Mouse (Mus musculus): ENCODE data around the gene Ctdspl.

Ctdspl gene

GRCm38 (mm10) chr9:118920798-118921515 lies 5.3 kb upstream of the Ctdspl start:
- peak; percentile 73 to 82 for DNase-seq (ENCODE audit: low spot score in 2 of 2)

- no peak for DNase-seq (ENCODE audit: low spot score in 2 of 2)
Observed at GRCm38 (mm10) chr9:118921926-118922325, 4.3 kb upstream of the Ctdspl start.

GRCm38 (mm10) chr9:118924554-118925085 lies 1.6 kb upstream of the Ctdspl start:
- no peak for DNase-seq (ENCODE audit: low spot score in 2 of 2)

GRCm38 (mm10) chr9:118925286-118926110 lies 755 bp upstream of the Ctdspl start:
- peak; percentile 95 to 97 for DNase-seq (ENCODE audit: low spot score in 2 of 2)

- peak; percentile 41 to 53 for DNase-seq (ENCODE audit: low spot score in 2 of 2)
Observed at GRCm38 (mm10) chr9:118926688-118927321, 552 bp downstream of the Ctdspl start.

- peak in 1 of 2 experiments; percentile 43 for DNase-seq (ENCODE audit: low spot score in 2 of 2)
Observed at GRCm38 (mm10) chr9:118927501-118927900, 1.2 kb downstream of the Ctdspl start.

- DNase-seq (ENCODE audit: low spot score in 2 of 2): no peak
Observed at GRCm38 (mm10) chr9:118928007-118928406, 1.8 kb downstream of the Ctdspl start.

- DNase-seq (ENCODE audit: low spot score in 2 of 2): no peak
Observed at GRCm38 (mm10) chr9:118928656-118929055, 2.4 kb downstream of the Ctdspl start.

- DNase-seq (ENCODE audit: low spot score in 2 of 2): no peak
Observed at GRCm38 (mm10) chr9:118930611-118931010, 4.4 kb downstream of the Ctdspl start.

GRCm38 (mm10) chr9:118933800-118934199 lies 7.5 kb downstream of the Ctdspl start:
- DNase-seq (ENCODE audit: low spot score in 2 of 2): no peak

- no peak for DNase-seq (ENCODE audit: low spot score in 2 of 2)
Observed at GRCm38 (mm10) chr9:118934319-118934718, 8.1 kb downstream of the Ctdspl start.

- DNase-seq (ENCODE audit: low spot score in 2 of 2): no peak
Observed at GRCm38 (mm10) chr9:118935098-118935497, 8.8 kb downstream of the Ctdspl start.

- DNase-seq (ENCODE audit: low spot score in 2 of 2): no peak
Observed at GRCm38 (mm10) chr9:118936071-118936470, 9.8 kb downstream of the Ctdspl start.

GRCm38 (mm10) chr9:118937515-118937914 lies 11.3 kb downstream of the Ctdspl start:
- DNase-seq (ENCODE audit: low spot score in 2 of 2): peak in 1 of 2 experiments; percentile 54

GRCm38 (mm10) chr9:118939410-118939809 lies 13.2 kb downstream of the Ctdspl start:
- DNase-seq (ENCODE audit: low spot score in 2 of 2): no peak

- no peak for DNase-seq (ENCODE audit: low spot score in 2 of 2)
Observed at GRCm38 (mm10) chr9:118939831-118940230, 13.6 kb downstream of the Ctdspl start.

- no peak for DNase-seq (ENCODE audit: low spot score in 2 of 2)
Observed at GRCm38 (mm10) chr9:118940591-118941207, 14.4 kb downstream of the Ctdspl start.

- no peak for DNase-seq (ENCODE audit: low spot score in 2 of 2)
Observed at GRCm38 (mm10) chr9:118942030-118942429, 15.8 kb downstream of the Ctdspl start.

- no peak for DNase-seq (ENCODE audit: low spot score in 2 of 2)
Observed at GRCm38 (mm10) chr9:118943941-118944340, 17.7 kb downstream of the Ctdspl start.

GRCm38 (mm10) chr9:118944388-118944787 lies 18.1 kb downstream of the Ctdspl start:
- DNase-seq (ENCODE audit: low spot score in 2 of 2): no peak

GRCm38 (mm10) chr9:118948486-118948885 lies 22.2 kb downstream of the Ctdspl start:
- DNase-seq (ENCODE audit: low spot score in 2 of 2): no peak

GRCm38 (mm10) chr9:118949124-118949523 lies 22.9 kb downstream of the Ctdspl start:
- DNase-seq (ENCODE audit: low spot score in 2 of 2): no peak

Data from urinary bladder, postnatal 36 days (tissue).